Mouse (Mus musculus) forelimb bud, embryonic 11.5 days (tissue): ENCODE measurements around the gene Crp.

ENCODE experiments used
- DNase-seq: peaks from one replicate; pipeline ENCODE4 v3.0.0-alpha.2; 2012; ENCODE audit warnings: low read depth, low spot score

The Crp gene

GRCm38 (mm10) chr1:172697844-172698243 lies at the start of gene Crp:
Crp (plus strand) TSS chr1:172698055.
- DNase-seq: no peak

- DNase-seq: no peak
Measured at GRCm38 (mm10) chr1:172649396-172649795, 48.5 kb upstream of the Crp start.

- DNase-seq: no peak
Measured at GRCm38 (mm10) chr1:172650519-172651287, 47.2 kb upstream of the Crp start.

GRCm38 (mm10) chr1:172651288-172651987 lies 46.4 kb upstream of the Crp start:
- no peak for DNase-seq

- no peak for DNase-seq
Measured at GRCm38 (mm10) chr1:172652040-172652662, 45.7 kb upstream of the Crp start.

- no peak for DNase-seq
Measured at GRCm38 (mm10) chr1:172653900-172654299, 44.0 kb upstream of the Crp start.

GRCm38 (mm10) chr1:172657266-172657665 lies 40.6 kb upstream of the Crp start:
- DNase-seq: no peak

- no peak for DNase-seq
Measured at GRCm38 (mm10) chr1:172659688-172660087, 38.2 kb upstream of the Crp start.

GRCm38 (mm10) chr1:172665457-172665856 lies 32.4 kb upstream of the Crp start:
- no peak for DNase-seq

GRCm38 (mm10) chr1:172667597-172667996 lies 30.3 kb upstream of the Crp start:
- DNase-seq: no peak

- no peak for DNase-seq
Measured at GRCm38 (mm10) chr1:172670716-172671115, 27.1 kb upstream of the Crp start.

- no peak for DNase-seq
Measured at GRCm38 (mm10) chr1:172680742-172681141, 17.1 kb upstream of the Crp start.

GRCm38 (mm10) chr1:172683551-172683950 lies 14.3 kb upstream of the Crp start:
- no peak for DNase-seq

- no peak for DNase-seq
Measured at GRCm38 (mm10) chr1:172683957-172684356, 13.9 kb upstream of the Crp start.

GRCm38 (mm10) chr1:172685178-172685577 lies 12.7 kb upstream of the Crp start:
- no peak for DNase-seq

- no peak for DNase-seq
Measured at GRCm38 (mm10) chr1:172697422-172697821, 433 bp upstream of the Crp start.

GRCm38 (mm10) chr1:172700814-172701213 lies 3.0 kb downstream of the Crp start:
- no peak for DNase-seq

GRCm38 (mm10) chr1:172701381-172701780 lies 3.5 kb downstream of the Crp start:
- DNase-seq: no peak

- DNase-seq: no peak
Measured at GRCm38 (mm10) chr1:172701901-172702300, 4.0 kb downstream of the Crp start.

- no peak for DNase-seq
Measured at GRCm38 (mm10) chr1:172704769-172705168, 6.9 kb downstream of the Crp start.

GRCm38 (mm10) chr1:172706243-172706642 lies 8.4 kb downstream of the Crp start:
- DNase-seq: no peak

- no peak for DNase-seq
Measured at GRCm38 (mm10) chr1:172709788-172710350, 12.0 kb downstream of the Crp start.
